Mouse (Mus musculus): ENCODE data around the gene Itgb1bp2. TPM values are rescaled to one million over a fixed set of nuclear protein-coding genes. Genes with fewer than 3 reads are reported as not detected.
A peak's percentile ranks its signal among the peaks of the same experiment; 100 is the strongest.

Gene Itgb1bp2
- polyA plus RNA-seq (2015; fragmentation: Nextera tagmentation; extraction: Ambion mirVana) = 3.8 and 5.2 TPM in 2 replicates

GRCm38 (mm10) chrX:101448886-101449475 lies at the start of gene Itgb1bp2:
Gene Itgb1bp2, plus strand, starts transcription at chrX:101449088.
- no peak within 1 kb of the TSS for H3K9ac ChIP-seq
- no peak within 1 kb of the TSS for H3K4me2 ChIP-seq
- H3K4me1 ChIP-seq = no peaks in the 10 kb centered on the region
- no peaks in the 10 kb centered on the region for H3K27me3 ChIP-seq
- WGBS = 59% methylated on average over 4 of the region's 4 CpGs
- no peak within 1 kb of the TSS for H3K27ac ChIP-seq
- H3K36me3 ChIP-seq = peaks cover 39% of the 10 kb centered on the region
- H3K9me3 ChIP-seq = no peaks in the 10 kb centered on the region
- no peak within 1 kb of the TSS for H3K4me3 ChIP-seq
- no peak for ATAC-seq (ENCODE audit: borderline replicate concordance, extremely low read depth, low FRiP score, low TSS enrichment)

GRCm38 (mm10) chrX:101418946-101419724 lies 29.8 kb upstream of the Itgb1bp2 start:
- WGBS = 26% methylated on average over 34 of the region's 36 CpGs
- peaks cover 11% of the 10 kb centered on the region for H3K4me1 ChIP-seq
- peak overlapping the region; percentile 61 for H3K4me3 ChIP-seq
- H3K36me3 ChIP-seq = no peaks in the 10 kb centered on the region
- H3K4me2 ChIP-seq = peak overlapping the region; percentile 67
- ATAC-seq (ENCODE audit: borderline replicate concordance, extremely low read depth, low FRiP score, low TSS enrichment) = 0 out of 2 replicates have a peak, but pooled peaks have one; percentile 2
- H3K27ac ChIP-seq = peak overlapping the region; percentile 41; the same call in 1 of the 2 replicates
- H3K27me3 ChIP-seq = no peaks in the 10 kb centered on the region
- peak overlapping the region; percentile 70 for H3K9ac ChIP-seq
- no peaks in the 10 kb centered on the region for H3K9me3 ChIP-seq

GRCm38 (mm10) chrX:101419725-101420699 lies 28.9 kb upstream of the Itgb1bp2 start:
- Histone ChIP-seq H3K27ac (peak overlapping the region; percentile 77), H3K4me3 (peak overlapping the region; percentile 61), H3K36me3 (no peaks in the 10 kb centered on the region), H3K9ac (peak overlapping the region; percentile 70), H3K9me3 (no peaks in the 10 kb centered on the region), H3K4me2 (peak overlapping the region; percentile 67), H3K27me3 (no peaks in the 10 kb centered on the region), H3K4me1 (peaks cover 11% of the 10 kb centered on the region)
- ATAC-seq (ENCODE audit: borderline replicate concordance, extremely low read depth, low FRiP score, low TSS enrichment) = peak; percentile 95
- WGBS = 17% methylated on average over 43 of the region's 54 CpGs

DNA sequence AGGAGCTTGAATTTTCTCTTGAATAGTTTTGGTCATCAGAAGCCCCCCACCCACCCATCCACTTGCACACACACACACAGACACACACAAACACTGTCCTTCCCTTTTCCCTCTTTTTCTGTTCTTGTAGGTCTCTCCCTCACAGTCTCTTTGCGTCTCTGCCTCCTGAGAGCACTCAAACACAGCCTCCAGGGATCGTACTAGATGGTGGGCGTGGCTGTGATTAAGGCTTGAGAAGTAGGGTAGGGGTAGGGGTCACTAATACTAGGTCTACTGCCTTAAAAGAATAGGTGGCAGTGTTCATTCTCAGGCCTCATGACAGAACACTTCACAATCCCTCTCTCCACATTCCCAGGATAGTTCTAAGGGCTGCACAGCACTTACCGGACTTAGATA lies 28.2 kb upstream of the Itgb1bp2 start, which contains the start of gene Zmym3:
Gene Zmym3 (minus strand): TSS at position 150 of the 396 bp plus-strand sequence.
- ATAC-seq (ENCODE audit: borderline replicate concordance, extremely low read depth, low FRiP score, low TSS enrichment) = peak; percentile 13; the same call in 1 of the 2 replicates
- peaks cover 11% of the 10 kb centered on the region for H3K4me1 ChIP-seq
- WGBS = 21% methylated on average over 4 of the region's 4 CpGs
- no peaks in the 10 kb centered on the region for H3K9me3 ChIP-seq
- H3K4me3 ChIP-seq = peak within 1 kb of the TSS; percentile 61
- H3K27ac ChIP-seq = peak within 1 kb of the TSS; percentile 77
- no peaks in the 10 kb centered on the region for H3K36me3 ChIP-seq
- no peaks in the 10 kb centered on the region for H3K27me3 ChIP-seq
- H3K9ac ChIP-seq = peak within 1 kb of the TSS; percentile 70
- H3K4me2 ChIP-seq = peak within 1 kb of the TSS; percentile 67

DNA sequence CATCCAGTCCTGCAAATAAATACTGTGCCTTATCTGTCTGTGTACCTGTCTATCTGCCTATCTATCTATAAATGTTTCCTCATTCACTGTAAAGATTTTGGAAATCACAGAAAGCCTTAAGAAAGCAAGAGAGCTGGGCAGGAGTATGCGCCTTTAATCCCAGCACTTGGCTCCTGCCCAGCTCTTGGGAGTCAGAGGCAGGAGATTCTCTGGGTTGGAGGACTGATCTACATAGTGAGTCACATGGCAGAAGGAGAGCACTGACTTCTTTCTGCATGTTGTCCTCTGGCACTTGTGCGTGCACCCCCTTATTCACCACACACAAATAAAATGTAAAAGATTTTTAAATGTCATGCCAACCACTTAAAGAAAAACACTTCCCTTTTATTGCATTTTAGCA lies 25.4 kb upstream of the Itgb1bp2 start:
- H3K4me2 ChIP-seq = no peak overlapping the region
- H3K9me3 ChIP-seq = no peaks in the 10 kb centered on the region
- H3K4me3 ChIP-seq = no peak overlapping the region
- no peak for ATAC-seq (ENCODE audit: borderline replicate concordance, extremely low read depth, low FRiP score, low TSS enrichment)
- no peaks in the 10 kb centered on the region for H3K27me3 ChIP-seq
- H3K9ac ChIP-seq = no peak overlapping the region
- peaks cover 3% of the 10 kb centered on the region for H3K4me1 ChIP-seq
- 68% methylated on average over 2 of the region's 2 CpGs for WGBS
- H3K36me3 ChIP-seq = no peaks in the 10 kb centered on the region
- no peak overlapping the region for H3K27ac ChIP-seq

GRCm38 (mm10) chrX:101427774-101428173 lies 21.1 kb upstream of the Itgb1bp2 start:
- H3K9ac ChIP-seq = no peak overlapping the region
- no peak overlapping the region for H3K4me2 ChIP-seq
- ATAC-seq (ENCODE audit: borderline replicate concordance, extremely low read depth, low FRiP score, low TSS enrichment) = no peak
- no peak overlapping the region for H3K27ac ChIP-seq
- H3K4me1 ChIP-seq = no peaks in the 10 kb centered on the region
- H3K27me3 ChIP-seq = no peaks in the 10 kb centered on the region
- whole genome bisulfite sequencing = 9% methylated on average over 1 of the region's 1 CpGs
- no peak overlapping the region for H3K4me3 ChIP-seq
- no peaks in the 10 kb centered on the region for H3K9me3 ChIP-seq
- H3K36me3 ChIP-seq = peaks cover 5% of the 10 kb centered on the region; the same call in 1 of the 2 replicates

DNA sequence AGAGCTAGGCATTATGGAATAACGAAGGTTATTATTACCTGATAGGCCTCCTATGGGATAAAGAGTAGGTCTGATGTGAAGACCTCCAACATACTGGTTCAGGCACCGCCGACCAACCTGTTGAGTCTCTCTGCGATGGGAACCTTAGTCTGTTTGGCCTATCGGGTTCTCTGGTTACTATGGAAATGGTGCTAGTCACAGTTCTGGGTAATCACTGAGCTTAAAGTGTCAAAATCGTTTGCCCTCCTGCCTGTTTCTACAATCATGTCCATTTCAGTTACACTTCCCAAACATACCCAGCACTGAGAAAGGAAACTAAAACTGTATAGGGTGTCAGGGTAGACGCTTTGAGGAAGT lies 20.1 kb upstream of the Itgb1bp2 start:
- H3K27ac ChIP-seq = peak overlapping the region; percentile 88
- H3K4me3 ChIP-seq = peak overlapping the region; percentile 61
- no peaks in the 10 kb centered on the region for H3K9me3 ChIP-seq
- no peaks in the 10 kb centered on the region for H3K27me3 ChIP-seq
- H3K36me3 ChIP-seq = peaks cover 8% of the 10 kb centered on the region; the same call in 1 of the 2 replicates
- H3K9ac ChIP-seq = 0 out of 2 replicates have a peak overlapping the region, but pooled peaks have one; percentile 1
- no peak for ATAC-seq (ENCODE audit: borderline replicate concordance, extremely low read depth, low FRiP score, low TSS enrichment)
- peak overlapping the region; percentile 45 for H3K4me2 ChIP-seq
- H3K4me1 ChIP-seq = no peaks in the 10 kb centered on the region
- 27% methylated on average over 7 of the region's 7 CpGs for whole genome bisulfite sequencing

DNA sequence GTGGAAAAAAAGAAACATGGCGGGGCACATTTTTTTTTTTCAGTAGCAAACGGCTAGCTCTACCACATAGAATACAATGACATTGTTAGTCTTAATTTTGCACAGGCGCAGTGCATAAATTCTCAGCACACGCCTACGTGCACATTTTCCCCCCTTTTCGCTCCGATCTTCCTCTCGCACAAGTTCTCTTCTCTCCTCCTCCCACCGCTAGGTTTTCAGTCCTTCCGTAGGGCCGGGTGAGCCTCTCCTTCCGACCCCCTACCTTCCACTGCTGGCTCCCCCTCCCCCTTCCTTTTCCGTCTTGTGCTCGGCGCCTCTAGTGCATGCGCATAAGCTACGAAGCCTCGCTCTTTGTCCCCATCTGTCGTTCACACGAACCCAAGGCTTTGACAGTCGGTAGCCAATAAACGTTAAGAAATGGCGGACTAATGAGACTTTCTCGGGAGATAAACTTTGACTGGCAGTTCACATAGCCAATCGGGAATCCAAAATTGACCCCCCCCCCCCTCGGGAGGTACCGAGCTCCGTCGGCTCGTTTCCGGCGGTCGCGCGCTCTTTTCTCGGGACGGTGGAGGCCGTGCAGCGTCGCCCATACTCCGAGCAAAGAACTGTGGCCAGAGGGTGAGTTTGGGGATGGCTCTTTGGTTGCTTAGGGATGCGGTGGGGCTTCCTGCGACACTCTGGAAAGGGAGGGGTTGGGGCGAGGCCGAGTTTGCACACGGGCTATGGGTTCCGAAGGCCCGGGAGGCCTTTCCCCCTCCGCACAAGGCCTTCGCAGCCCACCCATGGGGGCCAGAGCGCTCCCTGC lies 19.5 kb upstream of the Itgb1bp2 start, which contains the start of gene Nono:
Gene Nono (plus strand): TSS at position 177 of the 808 bp plus-strand sequence.
- Histone ChIP-seq H3K4me1 (no peaks in the 10 kb centered on the region), H3K27me3 (no peaks in the 10 kb centered on the region), H3K4me3 (peak within 1 kb of the TSS; percentile 61), H3K9me3 (no peaks in the 10 kb centered on the region), H3K36me3 (peaks cover 10% of the 10 kb centered on the region; the same call in 1 of the 2 replicates), H3K4me2 (peak within 1 kb of the TSS; percentile 48), H3K27ac (peak within 1 kb of the TSS; percentile 93), H3K9ac (peak within 1 kb of the TSS; percentile 82)
- WGBS = 19% methylated on average over 51 of the region's 51 CpGs
- ATAC-seq (ENCODE audit: borderline replicate concordance, extremely low read depth, low FRiP score, low TSS enrichment) = peak; percentile 95

DNA sequence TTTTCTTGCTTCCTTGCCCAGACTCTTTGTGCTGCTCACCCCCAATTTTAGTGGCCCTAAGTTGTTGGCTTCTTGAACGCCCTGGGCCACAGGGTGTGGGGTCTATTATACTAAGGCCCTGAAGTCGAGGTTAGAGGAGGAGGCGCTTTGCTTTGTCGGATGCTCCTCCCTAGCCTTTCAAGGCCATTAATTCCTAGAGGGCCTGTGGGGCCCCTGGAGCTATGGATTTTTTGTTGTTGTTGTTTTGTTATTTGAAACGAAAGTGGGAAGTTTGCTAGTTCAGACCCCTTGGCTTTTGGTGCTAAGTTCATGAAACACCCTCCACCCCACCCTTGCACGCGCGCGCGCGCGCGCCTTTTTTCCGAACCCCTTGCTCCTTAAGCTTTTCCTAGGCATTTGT lies 18.9 kb upstream of the Itgb1bp2 start:
- H3K9me3 ChIP-seq = no peaks in the 10 kb centered on the region
- 24% methylated on average over 14 of the region's 14 CpGs for whole genome bisulfite sequencing
- H3K27me3 ChIP-seq = no peaks in the 10 kb centered on the region
- no peaks in the 10 kb centered on the region for H3K4me1 ChIP-seq
- H3K9ac ChIP-seq = peak overlapping the region; percentile 82
- H3K4me3 ChIP-seq = peak overlapping the region; percentile 61
- H3K36me3 ChIP-seq = peaks cover 11% of the 10 kb centered on the region; the same call in 1 of the 2 replicates
- H3K4me2 ChIP-seq = peak overlapping the region; percentile 48
- peak; percentile 41; the same call in 1 of the 2 replicates for ATAC-seq (ENCODE audit: borderline replicate concordance, extremely low read depth, low FRiP score, low TSS enrichment)
- peak overlapping the region; percentile 93 for H3K27ac ChIP-seq

GRCm38 (mm10) chrX:101451147-101451546 lies 2.3 kb downstream of the Itgb1bp2 start:
- Histone ChIP-seq H3K27me3 (no peaks in the 10 kb centered on the region), H3K36me3 (peaks cover 23% of the 10 kb centered on the region), H3K4me3 (no peak overlapping the region), H3K4me1 (no peaks in the 10 kb centered on the region), H3K9ac (no peak overlapping the region), H3K27ac (no peak overlapping the region), H3K9me3 (no peaks in the 10 kb centered on the region), H3K4me2 (no peak overlapping the region)
- 53% methylated on average over 1 of the region's 1 CpGs for WGBS
- no peak for ATAC-seq (ENCODE audit: borderline replicate concordance, extremely low read depth, low FRiP score, low TSS enrichment)
